Mouse (Mus musculus): ENCODE measurements at regions not wholly inside any gene's neighbourhood (a gene's known extent, or its start where the extent isn't known, plus 50 kb on each side); places are given as distances from the start of the nearest gene placed in this dataset.

DNA sequence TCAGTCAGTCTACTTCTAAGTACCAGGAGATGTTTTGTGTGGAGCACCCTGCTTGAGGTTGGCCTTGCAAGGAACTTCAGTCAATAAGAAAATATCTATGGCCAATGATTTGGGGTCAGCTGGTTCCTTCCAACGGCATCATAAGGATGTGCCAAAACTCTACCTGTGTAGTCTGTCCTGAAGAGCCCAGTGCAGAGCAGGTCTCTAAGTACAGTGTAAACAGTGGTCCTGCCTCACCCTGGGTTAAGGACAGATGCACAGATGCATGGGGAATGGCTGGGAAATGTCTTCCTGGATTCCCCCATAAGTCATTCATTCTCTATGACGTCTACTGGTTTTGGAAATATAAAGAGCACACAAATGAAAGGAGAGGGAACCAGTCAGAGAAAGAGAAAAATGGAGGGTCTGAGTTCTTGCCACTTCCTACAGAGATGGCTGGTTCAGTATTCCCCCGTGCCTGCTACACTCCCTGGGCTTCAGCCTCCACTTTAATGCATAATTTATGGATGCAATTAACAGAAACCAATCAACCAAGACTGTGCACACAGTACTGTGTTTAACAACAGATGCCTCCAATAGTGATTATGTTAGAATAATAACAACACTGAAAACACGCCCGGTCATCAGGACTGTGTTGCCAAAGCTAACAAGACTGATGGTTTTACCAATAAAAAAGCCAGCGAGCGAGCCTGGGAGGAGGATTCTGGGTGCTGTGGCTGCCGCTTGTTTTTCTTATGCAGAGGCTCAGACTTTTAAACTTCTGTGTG, 537.9 kb upstream of the Tmem132c start:
- TF ChIP-seq TAL1 (IDR thresholded peaks at IDR 0.05; ENCODE audit: low read length) (no peak), GATA1 (IDR thresholded peaks at IDR 0.05; ENCODE audit: low read length) (no peak)
